In genomic region chr5:103424678-103425319, GRCm38 (mm10) we compare ENCODE assay signal across 8 mouse cellular contexts. TPM values are rescaled to one million over a fixed set of nuclear protein-coding genes. Genes with fewer than 3 reads are reported as not detected.
DNase-seq lines count a peak whose midpoint lies in the region; ATAC-seq and TF ChIP-seq lines count a peak whose summit lies in the region.

Gene Ptpn13 (plus strand): TSS chr5:103425192.

- peak; percentile 96 for ATAC-seq in Patski
- peak; percentile 98 for ATAC-seq in hindbrain, embryonic 11.5 days (ENCODE audit: low FRiP score)
- ATAC-seq in lung, postnatal 0 days: peak; percentile 99

- H3K4me2 ChIP-seq in hindbrain, embryonic 11.5 days (replicated peaks; ENCODE audit: low read depth, low read length): peak within 1 kb of the TSS; percentile 82
- peak within 1 kb of the TSS; percentile 98 for H3K4me2 ChIP-seq in lung, postnatal 0 days (replicated peaks; ENCODE audit: low read depth, low read length)

- DNase-seq in Patski (ENCODE audit: low read depth, low spot score): peak; percentile 80
- peak; percentile 85 for DNase-seq in cerebellum, adult 9-11 months
- DNase-seq in frontal cortex, postnatal 10 days (ENCODE audit: low spot score in 2 of 2): peak; percentile 89 to 91
- DNase-seq in hindbrain, embryonic 11.5 days (ENCODE audit: low spot score): peak; percentile 96
- DNase-seq in layer of hippocampus, postnatal 10 days (ENCODE audit: low spot score in 2 of 2): peak; percentile 84 to 91
- peak; percentile 97 for DNase-seq in lung, postnatal 0 days (ENCODE audit: low spot score)
- peak; percentile 98 for DNase-seq in retina, embryonic 14.5 days (ENCODE audit: low spot score)
- peak; percentile 86 to 92 for DNase-seq in thymus, postnatal 36 days

- under 1% methylated on average over 42 of the region's 55 CpGs for WGBS in hindbrain, embryonic 11.5 days
- WGBS in lung, postnatal 0 days: 2% methylated on average over 37 of the region's 55 CpGs

- no peak for TF ChIP-seq CTCF in Patski (IDR thresholded peaks at IDR 0.05)
- TF ChIP-seq CTCF in lung, postnatal 0 days (IDR thresholded peaks at IDR 0.05): no peak

- no peaks in the 10 kb centered on the region; the same call in 1 of the 2 replicates for H3K4me1 ChIP-seq in hindbrain, embryonic 11.5 days (replicated peaks; ENCODE audit: control insufficient read depth, insufficient read depth, low read length)
- H3K4me1 ChIP-seq in lung, postnatal 0 days (ENCODE audit: insufficient read depth, low read depth, low read length): 0 out of 2 replicates have a peak, but pooled peaks cover 4% of the 10 kb centered on the region

- POLR2A ChIA-PET in Patski (lab: Charles Lee): interaction anchor here (0.6 to 5.9 kb wide), 15 partner anchors 9 to 105 kb away, joined by 3 to 35 read pairs (median 7); no protein-coding TSS in a partner anchor

- peak within 1 kb of the TSS; percentile 86 for H3K27ac ChIP-seq in hindbrain, embryonic 11.5 days (ENCODE audit: low read depth, low read length)
- peak within 1 kb of the TSS; percentile 87 for H3K27ac ChIP-seq in lung, postnatal 0 days (ENCODE audit: low read length)

- H3K9me3 ChIP-seq in hindbrain, embryonic 11.5 days (ENCODE audit: control insufficient read depth, low read length): no peaks in the 10 kb centered on the region
- no peaks in the 10 kb centered on the region for H3K9me3 ChIP-seq in lung, postnatal 0 days (ENCODE audit: low read length)

- H3K36me3 ChIP-seq in hindbrain, embryonic 11.5 days (ENCODE audit: control insufficient read depth, insufficient read depth, low read length): no peaks in the 10 kb centered on the region
- no peaks in the 10 kb centered on the region for H3K36me3 ChIP-seq in lung, postnatal 0 days (ENCODE audit: insufficient read depth, low read length)

- no peaks in the 10 kb centered on the region for H3K27me3 ChIP-seq in Patski
- no peaks in the 10 kb centered on the region for H3K27me3 ChIP-seq in hindbrain, embryonic 11.5 days (ENCODE audit: control insufficient read depth, insufficient read depth, low read length)
- no peaks in the 10 kb centered on the region for H3K27me3 ChIP-seq in lung, postnatal 0 days (replicated peaks; ENCODE audit: insufficient read depth, low read length)

- CTCF ChIA-PET in Patski (lab: Charles Lee): interaction anchor here (0.6 to 2.9 kb wide), 6 partner anchors 32 to 68 kb away, joined by 3 to 13 read pairs (median 4); no protein-coding TSS in a partner anchor

- H3K4me3 ChIP-seq in hindbrain, embryonic 11.5 days (ENCODE audit: low read depth, low read length): peak within 1 kb of the TSS; percentile 91
- H3K4me3 ChIP-seq in lung, postnatal 0 days (ENCODE audit: low read depth, low read length): peak within 1 kb of the TSS; percentile 81

- in situ Hi-C loops in Patski (cut with MboI; ENCODE audit: low pct_unique_long_range_greater_than_20kb): loop anchor here (5.0 kb wide), 1 partner anchor 47 kb away; no protein-coding TSS in a partner anchor

- H3K9ac ChIP-seq in hindbrain, embryonic 11.5 days (ENCODE audit: low read depth, low read length): peak within 1 kb of the TSS; percentile 83
- H3K9ac ChIP-seq in lung, postnatal 0 days (replicated peaks; ENCODE audit: low read depth): peak within 1 kb of the TSS; percentile 76

- TF ChIP-seq EP300 in lung, postnatal 0 days (IDR thresholded peaks at IDR 0.05): no peak

RNA-seq across cellular contexts. Expression of gene Ptpn13, which starts in this region (rescaled TPM):
- 215 TPM for polyA plus RNA-seq in Patski (2021)
- polyA plus RNA-seq in hindbrain, embryonic 11.5 days (2014; fragmentation: Nextera tagmentation; extraction: Ambion mirVana): 15.2 and 19.3 TPM in 2 replicates
- 10 to 100 TPM in 1 of 2 experiments, 1 to 10 TPM in 1; 9.5 to 11.2 TPM for total RNA-seq in layer of hippocampus, postnatal 10 days (2021)
- polyA plus RNA-seq in lung, postnatal 0 days (2015; fragmentation: Nextera tagmentation; extraction: Ambion mirVana): 8.9 and 9.4 TPM in 2 replicates

Comparison
In these comparisons a context has a peak if more than half of its experiments do, and no peak if none do; other contexts are left out.
1. Peak in every context shown above with its lines: DNase-seq, ATAC-seq, H3K4me3 ChIP-seq and H3K27ac ChIP-seq.
2. RNA of gene Ptpn13 (polyA plus RNA-seq): 215 TPM in Patski (single experiment); 15.2 to 19.3 TPM in hindbrain, embryonic 11.5 days and 8.9 to 9.4 TPM in lung, postnatal 0 days; every median in the first group is over 10 times any median in the second.